Mouse (Mus musculus): ENCODE results near the gene Adamts8. TPM values are rescaled to one million over a fixed set of nuclear protein-coding genes. Genes with fewer than 3 reads are reported as not detected.
A peak's percentile ranks its signal among the peaks of the same experiment; 100 is the strongest.

Adamts8 gene
- polyA plus RNA-seq, 1 experiment from 2014 or later: 2.0 TPM

DNA sequence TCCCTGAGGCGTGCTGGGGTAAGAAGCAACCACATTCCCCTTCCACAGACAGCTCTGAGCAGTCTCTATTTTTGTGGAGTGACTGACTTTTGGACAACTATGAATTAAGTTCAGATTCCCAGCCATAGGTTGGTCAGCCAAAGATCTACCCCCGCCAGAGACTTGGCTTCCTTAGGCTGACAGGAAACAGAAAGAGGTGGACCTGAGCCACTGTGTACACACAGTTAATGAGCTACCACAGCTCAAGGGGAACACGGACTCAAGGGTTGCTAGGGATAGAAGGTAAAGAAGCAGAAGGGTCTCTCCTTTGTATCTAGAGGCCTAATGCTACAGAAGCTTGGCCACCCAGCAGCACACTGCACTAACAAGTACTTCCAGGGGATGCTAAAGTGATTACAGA is 30.2 kb upstream of the Adamts8 start:
- no peak for ATAC-seq (ENCODE audit: low FRiP score)
- H3K36me3 ChIP-seq: no peaks in the 10 kb centered on the region
- H3K4me3 ChIP-seq: no peak overlapping the region
- no peaks in the 10 kb centered on the region for H3K4me1 ChIP-seq (replicated peaks)
- H3K27me3 ChIP-seq: no peaks in the 10 kb centered on the region
- no peaks in the 10 kb centered on the region for H3K9me3 ChIP-seq
- 81% methylated on average over 3 of the region's 3 CpGs for WGBS
- no peak overlapping the region for H3K27ac ChIP-seq
- no peak overlapping the region for H3K4me2 ChIP-seq
- H3K9ac ChIP-seq: no peak overlapping the region

DNA sequence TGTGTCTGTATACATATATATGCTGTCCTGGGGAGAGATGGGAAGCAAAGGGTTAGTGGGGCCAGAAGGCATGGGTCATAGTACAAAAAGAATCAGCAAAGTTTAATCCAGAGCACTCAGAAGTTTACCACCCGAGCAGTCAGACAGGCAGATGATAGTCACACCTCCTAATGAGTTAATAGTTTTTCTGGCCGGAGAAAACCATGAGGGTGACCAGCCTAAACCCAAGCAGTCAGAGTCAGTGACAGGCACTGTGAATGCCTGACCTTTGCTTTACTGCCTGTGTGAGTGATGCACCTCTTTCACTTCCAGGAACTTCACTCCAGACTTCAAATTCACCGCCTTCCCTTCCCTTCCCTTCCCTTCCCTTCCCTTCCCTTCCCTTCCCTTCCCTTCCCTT is 28.9 kb upstream of the Adamts8 start:
- Histone ChIP-seq H3K9ac (no peak overlapping the region), H3K9me3 (no peaks in the 10 kb centered on the region), H3K4me3 (no peak overlapping the region), H3K4me2 (no peak overlapping the region), H3K27ac (no peak overlapping the region), H3K27me3 (no peaks in the 10 kb centered on the region), H3K4me1 (replicated peaks) (peaks cover 2% of the 10 kb centered on the region; the same call in 1 of the 2 replicates), H3K36me3 (no peaks in the 10 kb centered on the region)
- ATAC-seq (ENCODE audit: low FRiP score): no peak
- 79% methylated on average over 3 of the region's 3 CpGs for WGBS

DNA sequence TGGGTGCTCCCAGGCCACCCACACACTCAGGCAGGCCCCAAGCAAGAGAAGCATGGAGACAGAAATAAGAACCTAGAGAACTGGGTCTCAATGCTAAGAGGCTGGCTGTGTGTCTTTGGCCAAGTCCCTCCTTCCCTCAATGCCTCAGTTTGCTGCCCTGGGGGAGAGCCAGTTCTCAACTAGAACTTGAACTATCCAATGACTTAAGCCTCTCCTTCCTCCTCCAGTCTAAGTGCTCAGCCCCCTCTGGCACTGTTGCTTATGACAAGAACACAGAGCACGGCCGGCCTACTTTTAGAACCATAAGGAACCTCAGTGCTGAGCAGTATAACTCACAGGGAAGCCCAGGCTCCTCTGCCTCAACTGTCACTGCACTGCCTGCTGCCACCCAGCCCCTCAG is 28.1 kb upstream of the Adamts8 start:
- 86% methylated on average over 2 of the region's 2 CpGs for WGBS
- ATAC-seq (ENCODE audit: low FRiP score): no peak

DNA sequence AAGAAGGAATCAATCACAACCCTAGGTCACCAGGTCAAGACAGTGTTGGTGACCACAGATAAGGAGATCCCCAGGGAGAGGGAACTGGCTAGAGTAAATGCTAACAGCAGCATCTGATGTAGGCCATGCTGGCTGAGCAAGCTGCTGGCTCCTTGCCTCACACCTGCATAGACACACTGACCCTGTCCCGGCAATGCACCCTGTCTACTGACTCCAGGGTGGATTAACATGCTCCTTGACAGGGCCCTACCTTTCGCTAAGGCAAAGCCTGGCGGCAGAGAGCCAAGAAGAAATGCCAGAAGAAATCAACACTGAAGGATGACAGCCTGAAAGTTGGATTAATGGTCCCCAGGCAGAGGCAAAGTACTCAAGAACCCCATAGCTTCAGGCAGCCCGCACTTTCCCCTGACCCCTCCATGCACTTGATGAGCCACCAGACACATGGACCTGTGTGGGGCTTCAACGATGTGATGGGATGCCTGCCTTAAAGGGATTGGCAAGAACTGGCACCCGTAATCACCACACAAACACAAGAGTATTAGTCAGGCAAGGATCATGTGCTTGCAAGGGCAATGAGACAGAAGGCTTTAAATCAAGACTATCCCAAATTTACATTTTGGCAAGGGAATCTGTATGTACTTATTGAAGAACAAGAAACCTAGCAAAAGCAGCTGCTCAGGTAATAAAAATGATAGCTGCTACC is 25.9 kb upstream of the Adamts8 start:
- no peak overlapping the region for H3K4me3 ChIP-seq
- no peak overlapping the region for H3K4me2 ChIP-seq
- H3K4me1 ChIP-seq (replicated peaks): peaks cover 16% of the 10 kb centered on the region
- 90% methylated on average over 6 of the region's 6 CpGs for WGBS
- H3K9ac ChIP-seq: no peak overlapping the region
- no peak overlapping the region for H3K27ac ChIP-seq
- H3K27me3 ChIP-seq: peaks cover 19% of the 10 kb centered on the region
- no peaks in the 10 kb centered on the region for H3K9me3 ChIP-seq
- H3K36me3 ChIP-seq: no peaks in the 10 kb centered on the region
- no peak for ATAC-seq (ENCODE audit: low FRiP score)

More for the DNA sequence above, 28.1 kb upstream of the Adamts8 start:
- peaks cover 10% of the 10 kb centered on the region; the same call in 1 of the 2 replicates for H3K4me1 ChIP-seq (replicated peaks)
- H3K27me3 ChIP-seq: no peaks in the 10 kb centered on the region
- no peaks in the 10 kb centered on the region for H3K9me3 ChIP-seq
- no peak overlapping the region for H3K4me3 ChIP-seq
- no peak overlapping the region for H3K4me2 ChIP-seq
- no peak overlapping the region for H3K9ac ChIP-seq
- H3K27ac ChIP-seq: no peak overlapping the region
- H3K36me3 ChIP-seq: no peaks in the 10 kb centered on the region

DNA sequence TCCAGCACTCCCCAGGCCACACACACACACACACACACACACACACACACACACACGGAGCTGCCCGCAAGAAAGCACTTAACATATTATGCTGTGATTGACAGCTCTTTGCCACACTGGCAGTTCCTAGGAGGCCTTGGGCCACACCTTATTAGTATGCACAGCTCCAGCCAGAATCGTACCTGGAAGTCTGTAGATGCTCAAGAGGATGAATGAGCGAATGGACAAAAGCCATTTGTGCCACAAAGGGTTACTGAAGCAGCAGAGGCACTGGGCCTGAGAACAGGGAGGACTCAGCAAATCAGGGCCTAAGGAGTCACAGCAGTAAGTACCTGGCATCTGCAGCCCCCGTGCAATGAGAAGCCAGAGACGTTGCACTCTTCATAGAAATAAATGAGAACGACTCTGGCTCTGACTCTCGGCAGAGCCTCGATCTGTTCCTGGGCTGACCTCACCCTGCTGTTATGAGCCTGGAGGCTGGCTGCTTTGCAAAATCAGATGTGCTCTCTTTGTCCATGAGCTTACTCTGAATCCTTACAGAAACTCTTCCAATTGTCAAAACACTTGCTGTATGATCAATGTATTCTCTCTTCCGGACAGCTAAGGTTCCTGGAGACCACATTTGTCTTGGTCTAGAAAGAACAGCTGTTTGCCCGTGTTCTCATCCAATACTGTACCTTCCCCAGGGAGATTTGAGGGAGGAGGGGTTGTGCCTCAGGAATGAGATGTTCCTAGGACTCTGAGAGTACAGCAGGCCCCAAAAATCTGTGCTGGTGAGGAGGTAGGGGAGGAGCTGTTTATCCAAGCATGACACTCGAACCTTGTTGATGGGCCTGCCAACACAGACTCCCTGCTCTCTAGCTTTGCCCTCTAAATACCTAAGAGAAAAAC is 23.7 kb upstream of the Adamts8 start:
- 44% methylated on average over 12 of the region's 12 CpGs for WGBS
- Histone ChIP-seq H3K9me3 (no peaks in the 10 kb centered on the region), H3K9ac (0 out of 2 replicates have a peak overlapping the region, but pooled peaks have one; percentile 29), H3K4me2 (peak overlapping the region; percentile 29), H3K4me1 (replicated peaks) (peaks cover 31% of the 10 kb centered on the region), H3K4me3 (no peak overlapping the region), H3K27me3 (peaks cover 41% of the 10 kb centered on the region), H3K36me3 (no peaks in the 10 kb centered on the region), H3K27ac (0 out of 2 replicates have a peak overlapping the region, but pooled peaks have one; percentile 25)
- no peak for ATAC-seq (ENCODE audit: low FRiP score)

DNA sequence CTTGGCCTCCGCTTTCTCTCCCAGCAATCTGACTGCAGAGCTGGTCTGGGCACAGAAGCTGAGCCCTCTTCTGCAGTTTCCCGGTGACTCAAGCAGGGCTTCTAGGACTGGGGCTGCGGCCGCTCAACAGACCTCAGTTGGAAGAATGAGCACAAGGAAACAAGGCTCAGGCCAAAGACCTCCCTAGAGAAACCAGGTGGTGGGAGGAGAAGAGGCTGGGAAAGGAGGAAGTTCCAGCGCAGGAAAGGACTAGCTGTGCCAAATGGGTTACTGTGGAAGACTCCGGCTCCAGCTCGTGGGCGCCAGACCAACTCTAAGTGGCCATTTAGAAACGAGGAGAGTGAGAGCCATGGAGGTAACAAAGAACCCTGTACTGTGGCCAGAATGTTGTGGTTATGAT is 22.7 kb upstream of the Adamts8 start:
- H3K9me3 ChIP-seq: no peaks in the 10 kb centered on the region
- peaks cover 31% of the 10 kb centered on the region for H3K4me1 ChIP-seq (replicated peaks)
- peaks cover 49% of the 10 kb centered on the region for H3K27me3 ChIP-seq
- H3K9ac ChIP-seq: no peak overlapping the region
- no peaks in the 10 kb centered on the region for H3K36me3 ChIP-seq
- no peak overlapping the region for H3K4me3 ChIP-seq
- no peak overlapping the region for H3K27ac ChIP-seq
- 85% methylated on average over 9 of the region's 9 CpGs for WGBS
- peak overlapping the region; percentile 29; the same call in 1 of the 2 replicates for H3K4me2 ChIP-seq
- no peak for ATAC-seq (ENCODE audit: low FRiP score)

DNA sequence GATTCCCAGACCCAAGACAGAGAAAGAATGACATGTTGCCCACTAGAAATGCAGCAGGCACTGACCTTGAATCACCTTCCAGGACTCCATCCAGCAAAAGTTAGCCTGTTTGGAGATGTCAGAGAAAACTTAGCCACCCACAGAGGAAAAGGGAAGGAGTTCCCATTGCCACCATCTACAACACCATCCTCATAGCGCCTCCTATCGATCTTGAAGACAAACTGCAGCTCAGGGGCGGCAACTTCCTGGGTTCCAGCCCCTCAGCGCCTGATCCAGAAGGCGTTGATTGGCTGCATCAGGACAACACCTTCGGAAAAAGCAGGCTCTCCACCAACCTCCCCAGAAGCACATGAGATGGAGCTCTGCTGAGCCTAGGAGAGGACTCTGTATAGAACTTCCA is 21.6 kb upstream of the Adamts8 start:
- ATAC-seq (ENCODE audit: low FRiP score): no peak
- Histone ChIP-seq H3K27ac (no peak overlapping the region), H3K9ac (no peak overlapping the region), H3K4me1 (replicated peaks) (peaks cover 31% of the 10 kb centered on the region), H3K4me2 (peak overlapping the region; percentile 97), H3K36me3 (no peaks in the 10 kb centered on the region), H3K9me3 (no peaks in the 10 kb centered on the region), H3K4me3 (no peak overlapping the region), H3K27me3 (peaks cover 49% of the 10 kb centered on the region)
- WGBS: 12% methylated on average over 6 of the region's 6 CpGs

DNA sequence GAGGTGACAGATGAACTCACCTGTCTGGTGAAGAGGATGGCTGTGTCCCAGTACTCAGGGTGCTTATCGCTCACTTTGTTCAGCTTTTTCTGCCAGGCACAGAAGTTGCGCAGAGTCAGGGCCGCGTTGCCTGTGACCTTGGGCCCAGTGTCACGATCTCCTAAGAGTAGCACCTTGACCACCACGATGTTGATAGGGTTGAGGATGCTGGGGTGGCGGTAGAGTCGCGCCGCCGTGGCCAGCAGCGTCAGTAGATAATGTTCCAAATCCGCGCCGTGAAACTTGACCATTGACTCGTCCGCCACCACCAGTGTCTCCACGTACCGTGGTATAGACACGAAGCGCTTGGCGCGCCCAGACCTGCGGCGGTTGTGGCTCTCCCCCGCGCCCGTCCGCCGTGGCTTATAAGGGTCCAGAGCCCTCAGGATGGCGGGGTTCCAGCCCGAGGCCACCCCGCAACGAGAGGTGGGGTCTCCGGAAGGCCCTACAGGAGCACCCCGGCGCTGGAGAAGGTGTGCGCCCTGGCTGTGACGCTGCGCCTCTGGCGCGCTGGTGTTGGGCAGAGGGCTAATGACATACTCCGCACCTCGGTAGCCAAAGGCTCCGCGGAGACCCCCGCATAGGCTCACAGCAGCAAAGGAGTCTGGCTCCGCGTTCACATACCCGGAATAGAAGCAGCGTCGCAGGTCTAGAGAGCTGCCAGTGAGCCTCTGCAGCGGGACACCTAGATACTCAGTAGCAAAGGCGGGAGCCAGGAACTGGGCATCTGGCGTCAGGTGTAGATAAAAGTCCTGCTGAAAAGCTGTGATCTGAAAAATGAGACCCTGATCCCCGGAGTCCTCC is 20.9 kb upstream of the Adamts8 start:
- peak; percentile 55 for ATAC-seq (ENCODE audit: low FRiP score)
- H3K4me1 ChIP-seq (replicated peaks): peaks cover 31% of the 10 kb centered on the region
- H3K9me3 ChIP-seq: no peaks in the 10 kb centered on the region
- peak overlapping the region; percentile 97 for H3K4me2 ChIP-seq
- peak overlapping the region; percentile 59 for H3K4me3 ChIP-seq
- no peak overlapping the region for H3K27ac ChIP-seq
- peaks cover 49% of the 10 kb centered on the region for H3K27me3 ChIP-seq
- 6% methylated on average over 56 of the region's 56 CpGs for WGBS
- H3K9ac ChIP-seq: peak overlapping the region; percentile 71
- H3K36me3 ChIP-seq: no peaks in the 10 kb centered on the region

DNA sequence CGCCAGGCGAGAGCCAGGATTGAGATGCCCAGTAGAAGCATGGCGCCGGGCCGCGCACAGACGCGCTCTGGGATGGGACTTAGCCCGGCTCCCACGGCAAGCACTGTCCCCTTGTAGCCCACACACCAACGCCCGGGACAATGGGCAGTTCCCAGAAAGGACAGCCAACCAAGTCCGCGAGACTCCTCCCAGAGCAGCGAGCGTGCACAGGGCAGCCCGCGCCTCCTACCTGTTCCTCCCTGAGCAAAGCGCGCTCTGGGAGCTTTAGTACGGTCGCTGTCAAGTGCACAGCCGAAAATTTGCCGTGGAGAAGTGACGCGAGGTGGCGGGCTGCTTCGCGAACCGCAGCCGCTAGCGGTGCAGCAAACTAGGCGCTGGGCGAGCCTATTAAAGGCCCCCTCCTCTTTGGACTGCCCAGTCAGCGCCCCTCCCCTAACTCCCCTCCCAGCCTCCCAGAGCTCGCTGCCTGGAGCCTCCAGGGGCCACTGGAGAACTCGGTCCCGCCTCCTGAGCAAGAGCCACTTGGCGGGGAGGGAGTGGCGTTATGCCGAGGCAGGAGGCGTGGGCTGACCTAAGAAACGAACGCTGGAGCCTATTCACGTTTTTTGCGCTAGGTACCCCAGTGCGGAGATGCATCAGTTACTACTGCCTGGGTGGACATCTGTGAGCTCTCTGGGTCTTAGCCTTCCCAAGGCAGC is 20.0 kb upstream of the Adamts8 start, which contains the start of gene Adamts15:
Adamts15 (minus strand) TSS at position 256 of the 698 bp plus-strand sequence.
- Histone ChIP-seq H3K4me3 (peak within 1 kb of the TSS; percentile 59), H3K27me3 (peaks cover 49% of the 10 kb centered on the region), H3K36me3 (no peaks in the 10 kb centered on the region), H3K9me3 (no peaks in the 10 kb centered on the region), H3K9ac (peak within 1 kb of the TSS; percentile 71), H3K4me2 (peak within 1 kb of the TSS; percentile 97), H3K27ac (peak within 1 kb of the TSS; percentile 32; the same call in 1 of the 2 replicates), H3K4me1 (replicated peaks) (peaks cover 31% of the 10 kb centered on the region)
- WGBS: under 1% methylated on average over 47 of the region's 47 CpGs
- peak; percentile 71 for ATAC-seq (ENCODE audit: low FRiP score)

DNA sequence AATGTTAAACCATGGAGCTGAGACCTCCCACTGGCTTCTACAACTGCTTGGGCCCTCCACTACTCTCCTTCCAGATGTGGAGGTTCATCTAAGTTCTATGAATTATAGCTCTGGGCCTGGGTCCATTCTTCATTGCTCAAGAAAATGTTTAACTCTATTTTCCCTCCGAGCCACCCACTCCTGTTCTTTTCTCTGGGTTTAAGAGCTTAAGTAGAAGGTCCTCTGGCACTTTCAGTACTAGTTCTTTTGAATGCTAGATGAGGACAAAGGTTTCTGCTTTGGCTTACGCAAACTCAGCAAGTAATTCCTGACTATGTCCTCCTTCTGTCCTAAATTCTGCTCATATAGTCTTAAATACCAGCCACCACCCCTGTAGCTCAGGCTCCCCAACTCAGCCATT is 13.6 kb upstream of the Adamts8 start:
- Histone ChIP-seq H3K36me3 (no peaks in the 10 kb centered on the region), H3K9me3 (no peaks in the 10 kb centered on the region), H3K27ac (no peak overlapping the region), H3K27me3 (peaks cover 8% of the 10 kb centered on the region; the same call in 1 of the 2 replicates), H3K4me2 (no peak overlapping the region), H3K4me3 (no peak overlapping the region), H3K4me1 (replicated peaks) (no peaks in the 10 kb centered on the region), H3K9ac (no peak overlapping the region)
- no peak for ATAC-seq (ENCODE audit: low FRiP score)
- WGBS: 90% methylated on average over 2 of the region's 2 CpGs

DNA sequence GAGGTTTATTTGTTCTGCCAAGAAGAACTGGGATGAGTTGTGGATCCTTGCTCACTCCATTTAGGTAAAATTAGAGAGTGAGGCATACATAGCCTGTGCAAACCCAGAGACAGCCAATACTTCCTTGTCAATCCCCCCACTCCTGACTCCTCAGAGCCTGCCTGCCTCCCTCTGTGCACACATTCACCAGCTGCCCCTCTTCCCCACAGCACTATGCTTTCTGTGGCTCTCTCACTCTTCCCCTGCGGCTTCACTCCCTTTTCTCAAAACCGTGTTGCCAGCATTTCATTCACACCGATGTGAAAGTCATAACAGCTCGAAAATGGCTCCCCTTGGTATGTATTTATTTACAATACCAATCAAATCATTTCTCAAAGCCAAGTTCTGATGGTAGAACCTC is 10.0 kb upstream of the Adamts8 start:
- no peak for ATAC-seq (ENCODE audit: low FRiP score)

More for the DNA sequence above, 10.0 kb upstream of the Adamts8 start:
- no peaks in the 10 kb centered on the region for H3K9me3 ChIP-seq
- no peak overlapping the region for H3K27ac ChIP-seq
- 77% methylated on average over 4 of the region's 4 CpGs for WGBS
- H3K4me1 ChIP-seq (replicated peaks): no peaks in the 10 kb centered on the region
- H3K36me3 ChIP-seq: no peaks in the 10 kb centered on the region
- H3K4me2 ChIP-seq: no peak overlapping the region
- no peak overlapping the region for H3K9ac ChIP-seq
- H3K4me3 ChIP-seq: no peak overlapping the region
- H3K27me3 ChIP-seq: no peaks in the 10 kb centered on the region

All from hindbrain, embryonic 13.5 days (tissue).